Mouse (Mus musculus) lung, adult 2 months (tissue): ENCODE data around the gene Hipk4. TPM values are rescaled to one million over a fixed set of nuclear protein-coding genes. Genes with fewer than 3 reads are reported as not detected.
A peak's percentile ranks its signal among the peaks of the same experiment; 100 is the strongest.

Experiments
- DNase-seq: peaks from one replicate; pipeline ENCODE4 v3.0.0; 2022
- H3K4me1 ChIP-seq: fragments of 200-500 bp; 2 replicates; pipeline ENCODE4 v1.6.1; 2011; ENCODE audit warnings: low read length; ENCODE audit not compliant: control insufficient read depth, insufficient read depth
- H3K4me3 ChIP-seq: fragments of 200-500 bp; replicated peaks from 2 replicates; pipeline ENCODE3; 2011; ENCODE audit warnings: low read depth, mild to moderate bottlenecking, control low read depth, low read length; ENCODE audit errors: extremely low read depth
- CTCF ChIP-seq: fragments of 200-500 bp; IDR thresholded peaks from 2 replicates; pipeline ENCODE4 v1.5.1; 2011; ENCODE audit warnings: mild to moderate bottlenecking, low read length, control low read depth; ENCODE audit not compliant: insufficient read depth
- POLR2A ChIP-seq: fragments of 200-500 bp; IDR thresholded peaks from 2 replicates; pipeline ENCODE4 v1.6.1; 2011; ENCODE audit warnings: low read depth, mild to moderate bottlenecking, control low read depth, low read length, borderline replicate concordance; ENCODE audit errors: extremely low read depth
- WGBS: fragments of 180-500 bp; shearing (Covaris S2); methylation state at CpG from one replicate; pipeline ENCODE4 v1.1.7; 2018; 5-methylcytosine and 5-hydroxymethylcytosine counted together
- polyA plus RNA-seq: library from polyadenylated mRNA; depleted of rRNA; stranded (reverse); fragments of >200 nt; gene quantifications from 2 replicates; pipeline ENCODE4 v1.2.3, GENCODE M21; 2012

The Hipk4 gene
- polyA plus RNA-seq, 1 experiment: 1.8 TPM

- no peak overlapping the region for H3K4me3 ChIP-seq
- 32% methylated on average over 6 of the region's 6 CpGs for WGBS
- TF ChIP-seq CTCF: no peak
- TF ChIP-seq POLR2A: no peak
- H3K4me1 ChIP-seq: no peaks in the 10 kb centered on the region
- no peak for DNase-seq
These were observed 20.0 kb downstream of the Hipk4 start for GRCm38 (mm10) chr7:27543065-27543464.

GRCm38 (mm10) chr7:27543851-27544250, 20.8 kb downstream of the Hipk4 start:
- H3K4me1 ChIP-seq: no peaks in the 10 kb centered on the region
- H3K4me3 ChIP-seq: no peak overlapping the region
- WGBS: 96% methylated on average over 4 of the region's 4 CpGs
- no peak for DNase-seq
- TF ChIP-seq POLR2A (no peak), CTCF (no peak)

GRCm38 (mm10) chr7:27544675-27545370, 21.8 kb downstream of the Hipk4 start:
- TF ChIP-seq CTCF (no peak), POLR2A (no peak)
- 49% methylated on average over 12 of the region's 12 CpGs for WGBS
- no peak overlapping the region for H3K4me3 ChIP-seq
- no peak for DNase-seq
- H3K4me1 ChIP-seq: no peaks in the 10 kb centered on the region

- Histone ChIP-seq H3K4me3 (no peak overlapping the region), H3K4me1 (no peaks in the 10 kb centered on the region; the same call in 1 of the 2 replicates)
- DNase-seq: no peak
- 65% methylated on average over 6 of the region's 6 CpGs for WGBS
- TF ChIP-seq POLR2A (no peak), CTCF (no peak)
These were observed 26.5 kb downstream of the Hipk4 start for GRCm38 (mm10) chr7:27549597-27549996.

GRCm38 (mm10) chr7:27552070-27552469, 29.0 kb downstream of the Hipk4 start:
- no peak for DNase-seq
- no peaks in the 10 kb centered on the region; the same call in 1 of the 2 replicates for H3K4me1 ChIP-seq
- TF ChIP-seq POLR2A: no peak
- TF ChIP-seq CTCF: no peak
- WGBS: 45% methylated on average over 5 of the region's 5 CpGs
- H3K4me3 ChIP-seq: no peak overlapping the region

GRCm38 (mm10) chr7:27552931-27553513, 30.0 kb downstream of the Hipk4 start, which contains the start of the genes Pld3 and 2310022A10Rik:
Pld3 (minus strand) TSS chr7:27553218.
2310022A10Rik (plus strand) TSS chr7:27553233.
- no peaks in the 10 kb centered on the region; the same call in 1 of the 2 replicates for H3K4me1 ChIP-seq
- under 1% methylated on average over 41 of the region's 41 CpGs for WGBS
- DNase-seq: peak; percentile 90
- peak within 1 kb of the TSS; percentile 95 for H3K4me3 ChIP-seq
- TF ChIP-seq POLR2A (peak; percentile 83; the same call in 1 of the 2 replicates), CTCF (no peak)

- Histone ChIP-seq H3K4me1 (no peaks in the 10 kb centered on the region), H3K4me3 (no peak overlapping the region)
- no peak for DNase-seq
- TF ChIP-seq CTCF: no peak
- no peak for TF ChIP-seq POLR2A
- 48% methylated on average over 8 of the region's 8 CpGs for WGBS
These were observed 37.3 kb downstream of the Hipk4 start for GRCm38 (mm10) chr7:27560291-27560887.

GRCm38 (mm10) chr7:27560978-27561377, 37.9 kb downstream of the Hipk4 start:
- no peak for TF ChIP-seq POLR2A
- 63% methylated on average over 1 of the region's 1 CpGs for WGBS
- no peaks in the 10 kb centered on the region for H3K4me1 ChIP-seq
- no peak overlapping the region for H3K4me3 ChIP-seq
- DNase-seq: no peak

GRCm38 (mm10) chr7:27569580-27570224, 46.6 kb downstream of the Hipk4 start:
- Histone ChIP-seq H3K4me1 (no peaks in the 10 kb centered on the region), H3K4me3 (no peak overlapping the region)
- 82% methylated on average over 5 of the region's 5 CpGs for WGBS
- DNase-seq: no peak
- TF ChIP-seq CTCF: no peak
- TF ChIP-seq POLR2A: no peak
